Mouse (Mus musculus): Measurements from ENCODE around the gene Harbi1.
"Not testable (repeated sequence)": the region's sequence is repeated elsewhere in the genome, so short reads cannot be mapped to it uniquely, and the experiment has no call there.

The Harbi1 gene

DNA sequence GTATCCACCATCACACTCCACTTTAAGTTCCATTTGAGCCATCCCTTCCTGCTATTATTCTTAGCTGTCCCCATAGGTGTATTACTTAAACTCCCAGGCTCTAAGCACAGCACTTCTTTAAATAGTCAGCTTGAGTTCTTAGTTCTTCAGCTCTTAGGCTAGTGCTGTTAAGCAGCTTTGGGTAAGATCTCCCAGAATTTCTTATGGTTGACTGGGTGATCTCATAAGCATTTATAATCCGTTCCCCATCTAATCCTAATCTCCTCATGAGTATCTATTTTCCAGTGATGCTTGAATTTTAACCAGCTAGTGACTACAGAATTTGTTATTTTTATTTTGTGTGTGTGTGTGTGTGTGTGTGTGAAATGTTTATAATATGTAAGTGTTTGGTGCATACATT, 4.3 kb downstream of the Harbi1 start:
- no peak for DNase-seq (ENCODE audit: low spot score in 2 of 2)

DNA sequence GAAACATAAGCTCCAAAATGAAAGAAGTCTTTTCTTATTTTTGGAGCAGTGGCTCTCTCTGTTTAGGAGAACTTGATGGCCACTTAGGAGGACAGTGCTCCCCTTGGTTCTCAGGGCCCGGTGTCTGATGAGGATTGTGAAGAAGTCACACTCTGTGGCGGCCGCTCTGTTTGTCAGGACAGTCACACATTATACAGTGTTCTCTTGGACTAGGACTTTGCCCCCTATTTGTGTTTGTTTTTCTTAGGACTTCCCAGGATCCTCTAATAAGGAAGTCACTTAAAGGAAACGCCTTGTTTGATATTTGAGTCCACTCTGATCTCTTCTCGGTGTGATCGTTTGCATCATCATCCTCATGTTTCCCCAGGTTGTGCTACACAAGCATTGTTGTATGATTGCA, 7.6 kb downstream of the Harbi1 start:
- DNase-seq (ENCODE audit: low spot score in 2 of 2): no peak

DNA sequence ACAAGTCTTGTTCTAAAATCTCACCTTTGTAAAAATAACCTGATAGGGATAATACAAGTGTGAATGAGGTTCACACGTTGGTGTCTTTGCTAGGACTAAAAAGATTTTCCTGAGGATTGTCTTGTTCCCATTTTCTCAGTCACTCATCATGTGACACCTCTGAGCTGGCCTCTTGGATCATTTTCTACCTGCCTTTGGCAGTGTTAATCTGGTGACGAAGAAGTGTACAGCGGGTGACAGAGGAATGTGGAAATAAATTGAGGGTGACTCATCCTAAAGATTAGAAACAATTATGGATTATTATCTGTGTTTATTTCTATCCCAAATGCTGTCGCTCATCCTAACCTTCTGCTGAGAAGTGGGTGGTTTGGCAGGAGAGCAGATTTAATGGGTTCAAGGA, 12.7 kb downstream of the Harbi1 start:
- no peak for DNase-seq (ENCODE audit: low spot score in 2 of 2)

DNA sequence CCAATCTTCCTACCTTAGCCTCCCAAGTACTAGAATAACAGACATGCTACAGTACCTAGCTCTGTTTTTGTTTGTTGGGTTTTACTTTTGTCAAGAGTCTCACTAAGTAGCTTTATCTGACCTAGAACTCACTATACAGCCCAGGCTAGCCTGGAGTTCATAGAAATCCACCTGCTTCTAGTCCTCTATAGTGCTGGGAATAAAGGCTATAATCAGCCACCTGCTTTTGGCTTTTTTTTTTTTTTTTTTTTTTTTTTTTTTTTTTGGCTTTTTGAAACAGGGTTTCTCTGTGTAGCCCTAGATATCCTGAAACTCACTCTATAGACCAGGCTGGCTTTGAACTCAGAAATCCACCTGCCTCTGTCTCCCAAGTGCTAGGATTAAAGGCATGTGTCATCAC, 13.3 kb downstream of the Harbi1 start:
- no peak for DNase-seq (ENCODE audit: low spot score in 2 of 2)

DNA sequence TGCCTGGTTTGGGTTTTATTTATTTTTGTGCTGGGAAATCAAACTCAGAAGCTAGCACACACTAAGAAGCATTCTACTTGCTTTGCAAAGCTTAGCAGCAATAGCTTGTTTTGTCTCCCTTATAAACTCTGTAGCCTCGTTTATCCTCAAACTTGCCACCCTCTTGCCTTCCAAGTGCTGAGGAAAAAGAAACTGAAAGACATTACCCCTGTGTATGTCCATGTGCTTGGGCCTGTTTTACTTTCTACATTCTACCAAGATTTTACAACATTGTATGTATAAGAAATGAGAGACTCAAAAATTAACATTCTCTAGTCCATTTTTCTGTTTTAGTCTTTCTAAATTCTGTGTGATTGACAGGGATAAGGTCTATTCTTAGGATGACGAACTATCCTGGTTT, 14.1 kb downstream of the Harbi1 start:
- no peak for DNase-seq (ENCODE audit: low spot score in 2 of 2)

DNA sequence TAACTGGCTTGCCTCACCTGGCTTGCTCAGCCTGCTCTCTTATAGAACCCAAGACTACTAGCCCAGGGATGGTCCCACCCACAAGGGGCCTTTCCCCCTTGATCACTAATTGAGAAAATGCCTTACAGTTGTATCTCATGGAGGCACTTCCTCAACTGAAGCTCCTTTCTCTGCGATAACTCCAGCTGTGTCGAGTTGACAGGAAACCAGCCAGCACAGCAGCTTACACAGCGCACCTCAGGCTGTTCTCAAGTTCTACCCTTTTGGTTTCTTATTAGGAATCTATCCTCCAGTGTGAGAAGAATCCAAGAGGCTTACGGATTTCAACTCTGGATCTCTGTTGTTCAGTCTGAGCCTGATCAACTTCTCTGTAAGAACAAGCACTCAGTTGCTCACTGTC, 14.8 kb downstream of the Harbi1 start:
- DNase-seq (ENCODE audit: low spot score in 2 of 2): not testable (repeated sequence)

DNA sequence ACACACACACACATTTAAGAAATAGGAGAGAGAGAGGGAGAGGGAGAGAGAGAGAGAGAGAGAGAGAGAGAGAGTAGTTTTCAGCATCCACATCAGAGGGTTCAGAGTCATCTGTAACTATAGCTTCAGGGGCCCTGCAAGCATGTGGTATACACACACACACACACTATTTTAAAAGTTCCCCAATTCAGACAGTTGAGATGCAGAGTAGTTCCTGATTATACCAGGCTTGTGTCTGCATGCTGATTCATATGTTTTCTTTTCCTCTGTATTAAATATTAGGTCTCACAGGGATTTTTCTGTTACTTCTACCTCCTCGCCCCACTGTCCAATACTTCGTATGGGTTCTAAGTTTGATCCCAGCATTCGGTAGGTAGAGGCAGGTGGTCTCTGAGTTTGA, 16.4 kb downstream of the Harbi1 start:
- DNase-seq (ENCODE audit: low spot score in 2 of 2): no peak

DNA sequence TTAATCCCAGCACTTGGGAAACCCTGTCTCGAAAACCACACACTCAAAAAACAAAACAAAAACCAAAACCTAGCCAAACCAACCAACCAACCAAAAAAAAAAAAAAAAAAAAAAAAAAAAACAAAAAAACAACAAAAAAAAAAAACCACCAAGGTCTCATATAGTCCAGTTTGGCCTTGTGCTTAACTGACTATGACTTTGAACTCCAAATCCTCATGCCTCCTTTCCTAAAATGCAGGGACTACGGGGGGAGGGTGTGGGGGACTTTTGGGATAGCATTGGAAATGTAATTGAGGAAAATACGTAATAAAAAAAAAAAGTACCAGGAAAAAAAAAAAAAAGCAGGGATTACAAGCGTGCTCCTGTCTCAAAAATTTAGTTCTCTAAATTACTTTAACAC, 18.9 kb downstream of the Harbi1 start:
- DNase-seq (ENCODE audit: low spot score in 2 of 2): no peak

DNA sequence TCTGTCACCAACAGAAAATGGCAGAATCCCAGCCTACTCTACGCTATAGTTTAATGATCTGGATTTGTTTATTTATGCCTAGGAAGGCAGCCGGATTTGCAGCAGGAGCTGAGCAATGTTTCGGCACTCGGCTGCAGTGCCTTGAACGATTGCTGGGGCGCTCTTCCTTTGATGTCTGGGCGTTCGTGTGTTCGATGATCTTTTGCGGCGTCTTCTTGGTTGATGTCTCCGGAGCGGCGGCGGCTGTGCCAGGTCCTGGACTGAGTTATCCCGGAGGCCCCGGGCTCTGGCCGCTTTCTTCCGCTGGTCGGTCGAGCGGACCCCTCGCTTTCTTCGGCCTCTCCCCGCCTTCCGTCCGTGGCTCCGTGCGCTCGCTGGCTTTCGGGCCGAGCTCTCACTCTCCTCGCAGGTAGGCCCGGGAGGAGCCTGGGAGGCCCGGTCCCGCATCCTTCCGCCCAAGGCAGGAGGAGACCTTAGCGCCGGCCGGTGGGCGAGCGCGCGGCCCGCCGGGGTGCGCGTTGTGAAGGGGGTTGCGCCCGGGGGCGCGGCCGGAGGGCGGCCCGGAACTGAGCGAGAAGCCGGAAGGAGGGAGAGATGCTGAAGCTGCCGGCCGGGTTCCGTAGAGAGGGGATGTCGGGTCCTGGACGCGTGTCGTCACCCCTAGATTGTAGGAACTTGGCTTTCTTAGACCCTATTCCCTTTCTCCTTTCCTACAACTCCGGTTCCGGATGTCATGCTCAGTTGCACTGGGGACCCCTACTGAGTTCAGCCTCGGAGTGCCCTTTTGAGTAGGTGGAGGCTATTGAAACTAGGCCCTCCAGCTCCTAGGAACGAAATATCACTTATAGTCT, 19.5 kb downstream of the Harbi1 start, which contains the start of gene Ambra1:
Ambra1 (plus strand) TSS at position 164 of the 851 bp plus-strand sequence.
- peak; percentile 56 to 83 for DNase-seq (ENCODE audit: low spot score in 2 of 2)

DNA sequence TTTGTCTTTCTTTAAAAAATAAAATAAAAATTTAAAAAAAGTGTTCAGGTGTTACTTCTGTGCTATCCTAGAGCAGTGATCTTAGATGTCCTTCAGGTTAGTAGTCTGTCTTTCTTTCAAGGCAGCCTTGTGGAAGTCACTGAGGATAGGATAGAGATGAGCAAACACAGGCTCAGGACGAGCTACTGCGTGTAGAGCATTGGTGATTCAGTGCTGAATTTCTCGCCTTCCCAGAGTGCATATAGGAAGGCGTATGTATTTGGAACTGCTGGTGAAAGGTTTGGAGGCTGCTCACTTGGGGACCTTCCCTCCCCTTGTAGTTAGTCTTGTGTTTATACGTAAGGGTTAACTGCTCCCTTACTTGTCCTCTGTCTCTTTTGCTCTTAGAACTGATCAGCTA, 24.6 kb downstream of the Harbi1 start:
- no peak for DNase-seq (ENCODE audit: low spot score in 2 of 2)

DNA sequence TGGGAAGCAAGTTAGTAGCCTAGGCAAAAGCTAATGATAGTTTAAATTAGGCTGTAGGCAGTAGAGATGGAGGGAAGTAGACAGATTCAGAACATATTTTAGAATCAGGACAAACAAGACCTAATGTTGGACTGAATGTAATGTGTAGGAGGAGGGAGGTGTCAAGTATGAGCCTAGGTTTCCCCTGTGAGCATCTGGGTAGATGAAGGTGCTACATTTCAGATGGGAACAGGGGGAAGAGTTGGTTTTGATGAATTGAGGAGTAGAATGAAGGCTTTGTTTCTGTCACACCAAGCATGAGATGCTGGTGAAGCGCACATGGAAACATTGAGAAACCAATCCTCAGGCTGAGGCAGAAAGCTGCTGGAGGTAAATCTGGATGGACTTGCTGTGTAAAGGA, 28.9 kb downstream of the Harbi1 start:
- DNase-seq (ENCODE audit: low spot score in 2 of 2): no peak

DNA sequence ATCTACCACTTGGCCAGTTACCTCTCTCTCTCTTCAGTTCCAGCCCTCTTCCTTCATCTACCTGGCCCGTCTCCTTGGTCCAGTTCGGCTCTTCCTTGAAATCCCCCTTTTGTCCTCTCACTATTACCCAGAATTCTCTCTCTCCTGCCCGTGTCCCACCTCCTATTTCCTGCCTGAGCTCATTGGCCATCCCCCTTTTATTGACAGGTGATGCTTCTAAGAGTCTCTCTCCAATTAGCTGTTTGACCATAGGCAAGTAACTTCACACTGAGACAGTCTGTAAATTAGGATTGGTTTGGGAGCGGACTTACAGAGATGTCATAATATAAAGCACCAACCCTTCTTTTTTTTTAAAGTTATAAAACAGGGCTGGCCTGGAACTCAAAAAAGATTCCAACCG, 34.0 kb downstream of the Harbi1 start:
- DNase-seq (ENCODE audit: low spot score in 2 of 2): no peak

DNA sequence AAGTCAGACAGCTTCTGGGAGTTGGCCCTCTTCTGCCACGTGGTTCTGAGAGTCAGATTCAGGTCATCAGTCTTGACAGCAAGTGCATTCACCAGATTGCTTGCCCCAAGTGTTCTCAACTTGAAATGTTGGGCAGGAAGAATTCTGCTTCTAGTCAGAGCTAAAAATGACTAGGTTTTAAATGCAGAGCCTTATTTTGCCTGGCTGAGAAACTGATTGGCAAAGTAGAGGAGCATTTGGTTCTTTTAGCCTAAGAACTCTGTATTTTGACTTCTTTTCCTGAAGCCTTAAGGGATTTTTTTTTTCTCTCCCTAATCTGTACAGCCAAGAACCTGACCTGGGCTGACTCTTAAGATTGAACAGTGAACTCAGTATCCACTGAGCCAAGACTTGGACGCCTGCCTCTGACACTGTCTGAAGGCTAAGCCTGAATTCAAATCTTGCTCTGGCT, 39.2 kb downstream of the Harbi1 start:
- no peak for DNase-seq (ENCODE audit: low spot score in 2 of 2)
